Mouse (Mus musculus) thymus, postnatal 10 days (tissue): ENCODE results near the gene Caprin1.

ENCODE experiments used
- DNase-seq, 2 experiments: peaks; one replicate each; pipeline ENCODE4 v3.0.0; 2021; ENCODE audit warnings: low spot score in 2 of 2

Gene Caprin1

DNA sequence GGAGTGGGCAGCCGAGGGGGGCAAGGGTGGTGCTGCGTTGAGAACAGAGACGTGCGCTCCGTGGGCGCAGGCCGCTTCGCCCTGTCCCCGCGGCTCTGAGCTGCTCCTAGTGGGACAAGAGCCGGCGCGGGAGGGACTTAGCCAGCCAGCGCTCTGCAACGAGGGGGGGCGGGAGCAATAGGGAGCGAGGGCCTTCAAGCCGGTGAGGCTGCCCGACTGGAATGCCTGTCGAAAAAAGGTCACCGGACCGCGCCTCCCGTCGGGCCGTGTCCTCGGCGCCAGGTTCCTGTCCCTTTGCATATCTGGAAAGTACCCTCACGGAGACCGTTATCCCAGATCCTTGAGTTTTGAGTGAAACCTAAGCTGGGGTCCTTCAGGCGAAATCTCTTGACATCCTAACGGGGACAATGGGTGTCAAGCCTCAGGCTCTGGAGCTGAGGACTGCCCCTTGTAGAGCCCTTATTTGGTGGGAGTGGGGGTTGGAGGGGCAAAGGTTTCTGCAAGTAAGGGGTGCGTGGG, at the start of gene Caprin1:
Gene Caprin1 (minus strand): TSS at position 159 of the 519 bp plus-strand sequence.
- peak; percentile 86 for DNase-seq

DNA sequence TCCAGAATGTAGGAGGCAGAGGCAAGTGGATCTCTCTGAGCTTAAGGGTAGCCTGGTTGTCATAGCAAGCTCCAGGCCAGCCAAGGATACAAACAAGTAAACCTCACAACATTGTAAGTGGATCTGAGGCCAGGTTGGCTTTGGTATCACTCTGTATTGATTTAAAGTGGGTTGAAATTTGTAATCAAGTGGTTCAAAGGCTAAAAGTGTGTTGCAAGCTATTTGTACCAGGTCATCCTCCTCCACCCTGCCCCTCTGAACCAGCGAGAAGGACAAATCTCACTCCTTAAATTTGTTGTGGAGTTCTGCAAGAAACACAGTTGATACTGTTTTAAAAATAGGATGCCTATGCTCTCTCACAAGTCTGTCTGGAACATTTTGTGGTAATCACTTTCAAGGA, 49.4 kb upstream of the Caprin1 start:
- DNase-seq, result no peak

DNA sequence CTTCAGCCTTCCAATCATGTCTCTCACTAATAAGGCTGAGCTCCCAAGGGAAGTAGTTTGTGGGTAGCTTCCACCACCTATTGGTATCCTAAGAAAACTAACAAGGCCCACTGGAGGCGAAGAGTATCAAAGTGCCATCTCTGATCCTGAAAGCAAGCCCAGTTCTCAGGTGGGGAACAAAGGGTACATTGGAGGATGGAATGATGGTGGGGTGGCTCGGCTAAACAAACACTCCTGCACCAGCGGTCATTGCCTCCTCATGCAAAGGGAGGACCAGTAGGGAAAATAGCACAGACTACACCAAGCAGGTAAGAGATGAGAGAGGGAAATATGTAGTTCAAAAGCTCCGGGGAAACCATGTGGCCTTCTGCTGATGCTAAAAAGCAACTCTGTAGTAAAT, 48.8 kb upstream of the Caprin1 start:
- no peak for DNase-seq

DNA sequence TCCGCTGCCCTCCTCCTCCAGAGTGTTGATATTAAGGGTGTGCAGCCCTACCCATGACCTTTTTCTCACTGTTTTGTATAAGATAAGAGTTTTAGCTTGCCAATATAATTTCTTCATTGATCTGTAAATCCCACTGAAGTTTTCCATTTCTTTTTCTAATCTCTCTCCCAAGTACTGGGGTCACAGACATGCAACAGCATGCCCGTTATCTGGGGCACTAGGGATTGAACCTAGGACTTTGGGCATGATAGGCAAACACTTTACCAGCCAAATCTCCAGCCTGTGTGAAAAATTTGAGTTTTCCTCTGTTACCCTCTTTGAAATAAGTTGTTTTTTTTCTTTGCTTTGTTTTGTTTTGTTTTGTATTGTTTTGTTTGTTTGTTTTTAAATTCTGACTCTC, 46.6 kb upstream of the Caprin1 start:
- DNase-seq, result no peak

DNA sequence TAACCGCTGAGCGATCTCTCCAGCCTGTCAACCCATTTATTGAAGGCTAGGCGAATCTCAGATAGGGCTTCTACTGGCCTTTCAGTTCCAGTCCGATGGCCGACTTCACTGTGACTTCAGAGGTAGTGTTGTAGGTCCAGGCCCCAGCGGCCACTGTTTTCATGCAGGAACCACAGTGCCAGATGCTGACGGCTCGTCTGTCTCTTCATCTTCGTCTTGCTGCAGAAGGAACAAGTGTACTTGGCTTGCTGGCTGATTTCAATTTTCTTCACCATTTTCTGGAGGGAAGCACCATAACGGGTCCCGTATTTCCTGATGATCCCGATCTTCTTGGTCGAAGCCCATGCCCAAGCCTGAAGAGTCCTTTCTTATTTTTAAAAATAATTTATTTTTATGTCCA, 45.9 kb upstream of the Caprin1 start:
- no peak for DNase-seq

DNA sequence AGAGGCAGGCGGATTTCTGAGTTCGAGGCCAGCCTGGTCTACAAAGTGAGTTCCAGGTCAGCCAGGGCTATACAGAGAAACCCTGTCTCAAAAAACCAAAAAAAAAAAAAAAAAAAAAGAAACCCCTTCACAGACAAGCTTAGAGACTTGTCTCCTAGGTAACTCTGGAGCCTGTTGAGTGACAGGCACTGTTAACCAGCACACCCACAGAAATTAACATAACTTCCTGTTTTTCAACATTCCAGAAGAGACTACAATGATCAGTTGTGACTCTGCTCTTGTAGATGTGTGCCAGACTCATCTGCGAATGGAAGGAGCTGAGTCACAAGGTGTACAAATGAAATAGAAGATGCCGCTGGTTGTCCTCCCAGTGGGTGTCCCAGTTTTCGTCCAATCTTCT, 44.9 kb upstream of the Caprin1 start:
- DNase-seq, result no peak

DNA sequence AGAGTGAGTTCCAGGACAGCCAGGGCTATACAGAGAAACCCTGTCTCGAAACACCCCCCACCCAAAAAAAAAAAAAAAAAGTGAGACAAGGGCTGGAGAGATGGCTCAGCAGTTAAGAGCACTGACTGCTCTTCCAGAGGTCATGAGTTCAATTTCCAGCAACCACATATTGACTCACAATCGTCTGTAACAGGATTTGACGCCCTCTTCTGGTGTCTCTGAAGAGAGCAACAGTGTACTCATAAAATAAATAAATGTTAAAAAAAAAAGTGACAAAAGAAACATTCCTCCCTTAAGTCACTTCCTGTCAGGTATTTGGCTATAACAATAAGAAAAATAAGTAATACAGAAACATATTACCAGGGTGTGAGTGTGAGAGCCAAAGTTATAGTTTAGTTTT, 41.0 kb upstream of the Caprin1 start:
- no peak for DNase-seq

DNA sequence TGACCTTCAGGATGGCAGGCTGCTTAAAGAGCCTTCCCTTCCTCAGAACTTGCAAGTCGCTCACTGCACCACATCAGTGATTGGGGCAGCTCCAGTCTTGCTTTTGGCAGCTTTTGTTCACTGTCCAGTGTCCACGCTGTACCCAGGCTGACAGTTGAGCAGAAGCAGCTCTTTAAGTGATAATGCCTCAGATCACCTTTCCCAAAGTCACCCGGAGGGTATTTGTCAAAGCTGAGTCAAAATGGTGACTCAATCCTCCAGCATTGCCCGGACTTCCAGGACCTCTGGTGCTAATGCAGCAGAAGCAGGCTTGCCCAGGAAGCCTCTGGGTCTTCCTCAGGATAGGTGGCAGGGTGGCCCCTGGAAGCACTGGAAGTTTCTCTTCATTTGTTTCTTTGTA, 39.7 kb upstream of the Caprin1 start:
- DNase-seq, result no peak

DNA sequence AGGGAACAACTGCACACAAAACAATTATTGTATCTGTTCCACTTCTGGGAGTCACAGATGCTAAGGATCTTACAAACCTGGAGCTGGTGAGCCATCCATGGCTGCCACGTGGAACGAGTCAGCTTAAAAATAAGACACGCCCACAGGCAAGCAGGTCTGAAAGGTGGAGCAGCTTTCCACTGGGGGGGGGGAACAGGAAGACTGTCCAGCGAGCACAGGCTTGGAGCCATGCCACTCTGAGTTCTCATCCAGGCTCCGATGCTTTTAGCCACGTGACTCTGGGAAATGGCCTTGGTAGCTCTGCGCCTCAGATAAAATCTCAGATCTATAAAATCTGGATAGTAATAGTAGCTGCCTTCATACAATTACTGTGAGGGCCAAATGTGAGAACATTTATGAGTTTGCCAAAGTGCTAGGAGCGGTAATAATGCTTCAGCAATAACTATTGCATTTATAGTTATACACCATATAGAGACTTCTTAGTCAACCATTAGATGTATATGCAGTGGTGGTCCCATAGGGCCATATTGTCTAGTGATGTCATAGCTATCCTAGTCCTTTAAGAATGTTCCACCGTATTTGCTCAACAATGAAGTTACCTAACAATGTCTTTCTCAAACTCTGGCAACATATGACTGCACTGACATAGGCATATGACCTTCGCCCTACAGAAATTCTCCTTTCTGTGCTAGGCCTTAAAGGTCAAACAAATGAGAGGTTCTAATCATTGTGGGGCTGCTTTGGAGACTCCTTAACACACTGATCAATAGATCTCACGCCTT, 38.4 kb upstream of the Caprin1 start:
- no peak for DNase-seq

DNA sequence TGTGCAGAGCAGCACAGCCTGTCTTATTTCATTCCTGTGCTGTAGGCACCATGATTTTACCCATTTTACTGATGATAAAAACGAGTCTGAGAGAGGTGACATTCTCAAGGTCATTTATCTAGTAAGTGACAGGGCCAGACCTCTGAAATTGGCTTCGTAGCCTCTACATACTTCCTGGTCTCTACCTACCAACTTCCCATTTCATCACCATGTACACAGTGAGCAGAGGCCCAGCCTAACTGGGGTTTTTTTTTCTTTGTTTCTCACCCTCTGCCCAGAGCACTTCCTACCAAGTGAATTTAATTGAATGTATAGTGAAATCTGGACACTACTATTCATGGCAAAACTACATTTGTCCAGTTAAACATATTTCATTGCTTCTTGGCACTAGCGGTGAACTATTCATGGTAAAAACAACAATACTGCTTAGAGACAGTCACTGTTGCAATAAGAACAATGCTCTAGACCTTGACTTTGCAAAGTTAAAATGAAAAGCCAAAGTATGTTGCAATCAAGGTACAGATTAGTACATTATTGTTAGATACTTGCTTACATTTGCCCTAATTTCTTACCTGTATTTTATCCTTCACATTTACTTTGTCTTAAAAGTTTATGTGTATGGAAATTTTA, 36.5 kb upstream of the Caprin1 start:
- DNase-seq, result no peak

DNA sequence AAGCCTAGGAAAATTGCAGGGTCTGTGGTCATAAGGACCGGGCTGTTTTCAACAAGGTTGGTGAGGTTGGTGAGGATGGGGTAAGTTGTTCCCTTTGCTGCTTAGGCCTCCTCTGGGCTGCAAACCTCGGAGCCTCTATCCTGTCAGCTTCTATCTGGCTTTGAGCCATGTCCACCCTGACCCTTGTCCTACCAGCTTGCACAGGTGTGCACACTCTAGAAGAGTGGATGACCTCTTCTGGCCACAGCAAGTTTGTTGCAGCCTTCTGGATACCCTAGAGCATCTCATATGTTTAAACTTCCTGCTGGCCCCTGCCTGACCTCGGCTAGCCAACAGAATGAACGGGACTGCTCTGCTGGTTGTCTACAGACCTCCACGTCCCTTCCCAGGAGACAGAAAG, 35.5 kb upstream of the Caprin1 start:
- DNase-seq, result no peak

DNA sequence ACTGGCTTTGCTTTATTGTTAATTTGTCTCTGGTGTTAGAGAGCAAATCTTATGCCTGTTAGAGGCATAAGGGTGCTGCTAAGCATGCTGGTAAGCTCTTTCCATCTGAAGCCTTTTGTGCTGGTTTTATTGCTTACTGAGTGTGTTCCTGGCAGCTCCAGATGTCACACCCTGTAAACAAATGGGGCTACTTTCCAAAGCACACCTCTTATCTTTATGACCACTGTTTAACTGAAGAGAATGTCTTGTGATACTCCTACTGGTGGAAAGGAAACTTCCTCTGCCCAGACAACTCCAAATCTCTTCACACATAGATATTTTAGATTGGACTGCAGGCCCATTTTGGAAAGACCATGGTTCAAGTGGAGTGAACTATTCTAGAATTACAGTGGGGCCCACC, 31.5 kb upstream of the Caprin1 start:
- DNase-seq, result no peak

DNA sequence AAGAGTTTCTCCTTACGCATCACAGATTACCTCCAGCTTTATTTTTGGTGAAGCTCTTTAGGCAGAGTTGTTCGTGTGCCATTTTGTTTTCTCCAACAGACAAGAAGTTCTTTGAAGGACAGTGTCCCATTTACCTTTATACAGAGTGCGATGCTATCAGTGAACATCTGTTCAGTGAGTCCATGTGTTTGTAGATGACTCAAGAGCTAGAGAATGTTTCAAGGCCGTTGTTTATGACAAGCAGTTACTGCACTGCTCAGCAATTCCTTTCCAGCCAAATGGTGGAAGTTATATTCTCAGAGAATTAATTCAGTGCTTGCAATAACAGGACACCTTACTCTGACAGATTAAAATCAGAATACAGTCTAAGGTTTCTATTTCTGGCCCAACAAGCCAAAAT, 27.5 kb upstream of the Caprin1 start:
- no peak for DNase-seq

DNA sequence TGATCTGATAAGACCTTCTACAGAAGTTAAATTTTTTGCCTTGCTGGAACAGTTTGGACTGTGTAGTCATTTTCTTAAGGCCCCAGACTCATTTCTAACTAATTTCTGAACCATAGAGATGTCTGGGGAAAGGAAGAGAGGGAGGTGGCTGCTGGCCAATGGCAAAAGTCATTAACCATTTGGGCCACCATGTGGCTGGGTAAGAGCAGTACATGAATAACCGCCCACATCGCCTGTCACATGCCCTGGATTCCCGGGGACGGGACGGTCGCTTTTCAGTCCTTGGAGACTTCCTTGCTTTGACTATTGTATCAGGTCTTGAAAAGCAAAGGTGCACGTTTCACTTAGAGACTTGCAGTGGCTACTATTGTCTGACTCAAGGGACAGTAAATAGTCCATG, 25.1 kb upstream of the Caprin1 start:
- no peak for DNase-seq

DNA sequence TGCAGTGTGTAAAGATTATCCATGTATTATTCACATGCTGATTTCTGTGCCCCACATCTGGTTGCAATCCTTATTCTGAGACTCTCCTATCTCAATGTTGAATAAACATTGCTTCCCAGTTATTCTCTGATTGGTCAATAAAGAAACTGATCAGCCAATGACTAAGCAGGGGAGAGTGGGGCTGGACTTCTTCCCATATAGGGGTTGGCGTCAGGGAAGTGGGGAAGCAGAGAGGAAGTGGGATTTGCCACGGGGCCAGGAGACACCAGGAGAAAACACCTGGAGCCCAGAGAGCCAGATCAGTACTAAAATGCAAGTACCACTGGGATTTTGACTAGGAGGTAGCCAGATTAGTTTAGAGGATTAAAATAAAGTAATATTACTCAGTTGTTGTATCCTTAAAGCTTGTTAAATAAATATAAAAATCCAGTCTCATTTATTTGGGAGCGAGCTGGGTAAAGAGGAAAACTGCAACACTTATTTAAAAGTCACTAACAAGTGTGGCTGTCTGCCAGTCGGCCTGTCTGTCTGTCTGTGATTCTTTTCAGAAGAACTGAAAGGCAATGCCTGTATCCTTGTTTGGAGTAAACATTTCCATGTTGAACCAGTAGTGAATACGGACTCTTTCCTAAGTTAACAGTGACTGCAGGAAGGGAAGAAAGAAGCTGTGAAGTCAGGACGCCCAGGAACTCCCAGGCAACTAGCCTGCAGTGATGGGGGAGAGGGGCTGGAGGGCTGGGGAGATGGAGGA, 19.9 kb upstream of the Caprin1 start:
- DNase-seq, result no peak

DNA sequence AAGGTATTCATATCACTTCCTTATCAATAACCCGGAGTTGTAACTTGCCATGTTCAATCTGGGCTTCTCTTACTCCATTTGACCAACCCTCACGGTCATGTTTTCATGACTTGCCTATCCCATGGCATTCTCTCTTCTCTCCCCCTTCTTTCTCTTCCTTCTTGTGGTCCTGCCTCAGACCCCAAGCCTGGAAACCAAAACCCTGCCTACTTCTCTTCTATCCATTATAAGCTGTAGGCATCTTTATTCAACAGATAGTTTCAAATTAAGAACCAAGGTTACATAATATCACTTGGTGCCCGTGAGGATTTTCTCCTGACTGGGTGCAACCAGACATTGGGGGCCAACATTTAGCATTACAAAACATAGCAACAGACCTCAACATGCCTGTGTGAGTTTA, 18.5 kb upstream of the Caprin1 start:
- no peak for DNase-seq

DNA sequence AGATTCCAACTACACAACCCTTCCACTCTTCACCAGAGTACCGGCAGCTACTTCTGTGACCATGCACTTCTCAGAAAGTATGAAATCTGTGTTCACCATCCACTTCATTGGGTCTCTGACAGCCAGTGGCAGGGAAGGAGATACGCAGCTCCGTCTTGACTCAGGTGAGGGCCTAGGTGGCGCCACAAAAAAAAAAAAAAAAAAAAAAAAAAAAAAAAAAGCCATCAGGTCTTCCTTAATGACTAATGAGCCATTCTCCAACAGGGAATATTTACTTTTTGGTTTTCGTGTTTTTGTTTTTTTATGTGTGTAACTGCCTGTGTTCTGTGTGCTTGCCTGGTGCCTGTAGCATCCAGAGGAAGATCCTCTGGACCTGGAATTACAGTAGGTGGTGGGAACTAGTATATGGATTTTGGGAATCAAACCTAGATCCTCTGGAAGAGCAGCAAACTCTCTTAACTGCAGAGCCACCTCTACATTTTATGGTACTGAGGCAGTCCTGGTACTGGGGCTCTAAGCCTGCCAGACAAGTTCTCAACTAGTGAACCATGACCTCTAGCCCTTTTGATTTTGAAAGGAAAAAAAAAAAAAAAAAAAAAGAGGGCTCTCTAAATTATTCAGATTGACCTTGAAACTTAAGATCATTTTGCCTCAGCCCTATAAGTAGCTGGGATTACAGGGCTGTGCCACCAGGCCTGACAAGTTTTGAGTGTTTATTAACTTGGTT, 14.2 kb upstream of the Caprin1 start:
- no peak for DNase-seq

DNA sequence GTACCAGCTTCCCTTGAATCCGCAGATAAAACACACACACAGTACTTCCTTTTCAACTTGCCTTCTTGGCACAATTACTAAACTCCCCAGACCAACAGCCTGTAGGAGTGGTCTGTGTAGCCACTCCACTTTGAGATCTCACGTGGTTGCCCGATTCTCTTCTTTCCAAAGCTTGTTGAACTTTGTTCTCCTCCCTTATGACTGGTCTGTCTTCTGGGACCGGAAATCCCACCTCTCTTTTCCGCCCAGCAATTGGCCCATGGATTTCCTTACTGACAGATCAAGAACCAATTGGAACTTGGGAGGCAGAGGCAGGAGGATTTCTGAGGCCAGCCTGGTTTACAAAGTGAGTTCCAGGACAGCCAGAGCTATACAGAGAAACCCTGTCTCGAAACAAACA, 13.0 kb upstream of the Caprin1 start:
- DNase-seq, result no peak

DNA sequence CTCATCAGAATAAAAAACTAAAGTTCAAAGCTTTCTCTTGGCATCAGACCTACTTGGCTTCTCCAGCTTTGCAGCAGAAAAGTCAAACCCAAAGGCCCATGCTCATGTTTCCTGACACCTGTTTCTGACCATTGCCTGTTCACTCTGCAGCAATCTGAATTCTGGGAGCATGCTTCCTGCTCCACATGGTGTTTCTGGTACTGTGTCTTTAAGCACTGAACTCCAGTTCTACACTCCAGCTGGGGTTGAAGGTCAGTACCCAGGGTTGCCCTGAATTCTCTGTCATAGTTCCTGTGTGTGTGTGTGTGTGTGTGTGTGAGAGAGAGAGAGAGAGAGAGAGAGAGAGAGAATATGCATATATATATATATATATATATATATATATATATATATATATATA, 11.0 kb upstream of the Caprin1 start:
- DNase-seq, result no peak

DNA sequence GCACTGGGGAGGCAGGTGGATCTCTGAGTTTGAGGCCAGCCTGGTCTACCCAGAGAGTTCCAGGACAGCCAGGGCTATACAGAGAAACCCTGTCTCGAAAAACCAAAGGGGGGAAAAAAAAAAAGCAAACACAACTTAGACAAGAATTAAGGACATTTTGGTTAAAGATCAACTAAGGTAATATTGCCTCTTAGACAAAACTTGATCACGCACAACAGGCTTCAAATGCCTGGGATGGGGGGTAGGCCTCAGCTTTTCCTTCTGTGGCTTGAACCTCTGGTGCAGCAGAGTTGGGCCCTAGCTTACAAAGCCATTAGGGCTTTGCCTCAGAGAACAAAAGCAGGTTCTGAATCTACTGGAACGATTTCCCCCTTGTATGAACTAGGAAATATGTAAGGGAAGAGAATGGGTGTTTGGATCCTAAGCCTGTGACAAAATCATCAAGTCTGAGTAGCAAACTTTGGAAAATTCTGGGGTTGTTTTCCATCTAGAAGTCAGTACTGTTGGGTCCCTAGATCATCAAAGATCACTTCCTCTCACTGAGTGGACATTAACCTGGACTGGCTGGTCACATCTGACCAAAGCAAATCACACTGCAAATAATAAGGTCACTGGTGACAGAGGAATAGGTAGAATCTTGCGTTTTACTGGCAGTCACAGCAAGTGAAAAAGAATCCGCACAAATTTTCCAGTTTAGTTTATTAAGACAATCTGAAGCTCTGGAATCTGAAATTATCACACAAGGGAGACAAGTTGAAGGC, 6.5 kb upstream of the Caprin1 start:
- DNase-seq, result no peak

DNA sequence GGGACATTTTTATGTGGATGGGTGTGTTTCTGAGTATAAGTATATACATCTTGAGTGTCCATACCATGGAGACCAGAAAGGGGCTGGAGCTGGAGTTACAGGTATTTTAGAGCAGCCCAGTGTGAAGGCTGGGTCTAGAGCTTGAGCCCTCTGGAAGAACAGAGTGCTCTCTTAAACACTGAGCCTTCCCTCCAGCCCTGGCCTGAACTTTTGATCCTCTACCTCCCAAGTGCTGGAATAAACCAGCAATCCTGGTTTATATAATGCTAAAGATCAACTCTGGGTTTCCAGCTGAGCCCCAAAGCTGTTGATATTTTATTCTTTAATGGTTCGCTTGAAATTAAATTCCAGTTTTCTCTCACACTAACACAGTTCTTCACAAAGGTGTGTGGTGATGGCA, 5.0 kb upstream of the Caprin1 start:
- no peak for DNase-seq
